Mouse (Mus musculus) erythroblast, embryonic 14.5 days (primary cell): ENCODE results near the gene Celsr3.

Experiments used
- GATA1 ChIP-seq: IDR thresholded peaks from 2 replicates; pipeline ENCODE4 v1.6.1; 2012; ENCODE audit warnings: low read length, inconsistent platforms, mixed read lengths
- TAL1 ChIP-seq: IDR thresholded peaks from 3 replicates; pipeline ENCODE4 v1.6.1; 2012; ENCODE audit warnings: low read length, inconsistent platforms, mixed read lengths

GRCm38 (mm10) chr9:108852976-108853375, 26.9 kb downstream of the Celsr3 start, which contains the start of gene Slc26a6:
- TF ChIP-seq GATA1, result no peak
- no peak for TF ChIP-seq TAL1
